Mouse (Mus musculus): ENCODE data around the gene Knop1. TPM values are rescaled to one million over a fixed set of nuclear protein-coding genes. Genes with fewer than 3 reads are reported as not detected.

Knop1 gene
- polyA plus RNA-seq, 1 experiment from 2014 or later, result 138 TPM

DNA sequence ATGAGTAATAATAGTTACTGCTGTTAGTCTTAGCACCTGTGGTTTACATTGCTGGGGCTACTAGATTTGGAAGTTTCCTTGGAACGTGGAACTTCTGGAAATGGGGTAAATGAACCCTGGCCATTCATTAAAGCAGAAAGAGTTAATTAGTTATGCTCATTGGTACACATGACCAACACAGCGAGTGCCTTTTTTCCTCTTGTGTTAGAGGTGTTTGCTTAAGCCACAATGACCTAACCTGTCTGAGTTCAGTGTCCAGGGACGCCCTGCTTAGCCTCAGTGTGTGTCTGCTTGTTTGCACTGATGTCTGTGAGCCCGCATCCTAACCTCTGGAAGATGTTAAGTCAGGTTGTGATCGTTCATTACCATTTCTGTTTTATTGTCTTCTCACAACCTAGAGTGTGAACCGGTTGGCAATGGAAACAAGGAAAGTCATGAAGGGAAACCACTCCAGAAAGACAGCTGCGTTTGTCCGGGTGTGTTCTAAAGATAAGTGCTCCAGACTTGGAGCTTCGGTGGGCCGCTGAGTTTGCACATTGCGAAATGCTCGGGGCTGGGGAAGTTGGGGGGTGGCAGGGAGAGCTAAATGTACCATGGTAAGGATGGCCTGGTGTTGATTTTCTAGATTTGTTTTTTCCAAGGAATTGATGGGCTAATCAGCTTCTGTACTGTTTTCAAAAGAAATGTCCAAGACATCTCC, 44.5 kb downstream of the Knop1 start:
- no peak overlapping the region for H3K9ac ChIP-seq
- H3K4me3 ChIP-seq (replicated peaks), result no peak overlapping the region
- H3K4me2 ChIP-seq, result no peak overlapping the region
- H3K4me1 ChIP-seq, result peaks cover 9% of the 10 kb centered on the region; the same call in 1 of the 2 replicates
- peaks cover 47% of the 10 kb centered on the region for H3K36me3 ChIP-seq
- 80% methylated on average over 12 of the region's 12 CpGs for WGBS
- no peaks in the 10 kb centered on the region for H3K9me3 ChIP-seq (replicated peaks)
- H3K27ac ChIP-seq, result no peak overlapping the region
- no peaks in the 10 kb centered on the region for H3K27me3 ChIP-seq
- no peak for ATAC-seq (replicated peaks; ENCODE audit: low FRiP score)

DNA sequence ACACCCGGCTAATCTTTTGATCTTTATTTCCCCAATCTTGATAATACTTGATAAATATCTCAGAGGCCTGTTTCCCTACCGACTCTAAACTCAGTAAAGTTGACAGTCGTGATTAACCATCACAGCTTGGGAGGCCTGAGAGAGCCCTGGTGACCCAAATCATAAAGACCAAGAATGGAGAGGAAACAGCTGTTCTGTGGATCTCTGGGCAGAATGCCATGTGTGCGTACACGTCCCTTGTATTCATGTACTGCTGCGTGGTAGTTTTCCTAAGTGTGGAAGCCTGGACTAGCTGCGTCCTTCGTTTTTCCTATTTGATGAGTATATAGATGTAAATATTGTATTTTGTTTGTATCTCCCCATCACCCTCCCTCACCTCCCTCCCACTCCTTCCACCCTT, 48.2 kb downstream of the Knop1 start:
- WGBS, result 59% methylated on average over 8 of the region's 8 CpGs
- Histone ChIP-seq H3K4me1 (peaks cover 9% of the 10 kb centered on the region; the same call in 1 of the 2 replicates), H3K27me3 (no peaks in the 10 kb centered on the region), H3K9me3 (replicated peaks) (no peaks in the 10 kb centered on the region), H3K27ac (peak overlapping the region; percentile 22; the same call in 1 of the 2 replicates), H3K4me2 (no peak overlapping the region), H3K9ac (no peak overlapping the region), H3K36me3 (peaks cover 34% of the 10 kb centered on the region), H3K4me3 (replicated peaks) (no peak overlapping the region)
- ATAC-seq (replicated peaks; ENCODE audit: low FRiP score), result peak; percentile 74

GRCm38 (mm10) chr7:118806631-118807411, 49.2 kb downstream of the Knop1 start:
- Histone ChIP-seq H3K4me3 (replicated peaks) (no peak overlapping the region), H3K9ac (no peak overlapping the region), H3K27me3 (no peaks in the 10 kb centered on the region), H3K9me3 (replicated peaks) (no peaks in the 10 kb centered on the region), H3K27ac (peak overlapping the region; percentile 18; the same call in 1 of the 2 replicates), H3K4me2 (no peak overlapping the region), H3K36me3 (peaks cover 43% of the 10 kb centered on the region), H3K4me1 (peaks cover 9% of the 10 kb centered on the region; the same call in 1 of the 2 replicates)
- no peak for ATAC-seq (replicated peaks; ENCODE audit: low FRiP score)
- WGBS, result 77% methylated on average over 16 of the region's 16 CpGs

GRCm38 (mm10) chr7:118803425-118803824, 52.6 kb downstream of the Knop1 start:
- Histone ChIP-seq H3K36me3 (peaks cover 52% of the 10 kb centered on the region), H3K27ac (no peak overlapping the region), H3K27me3 (no peaks in the 10 kb centered on the region), H3K4me2 (no peak overlapping the region), H3K4me3 (replicated peaks) (no peak overlapping the region), H3K9ac (no peak overlapping the region), H3K9me3 (replicated peaks) (no peaks in the 10 kb centered on the region), H3K4me1 (peaks cover 9% of the 10 kb centered on the region; the same call in 1 of the 2 replicates)
- 90% methylated on average over 8 of the region's 8 CpGs for WGBS
- ATAC-seq (replicated peaks; ENCODE audit: low FRiP score), result no peak

DNA sequence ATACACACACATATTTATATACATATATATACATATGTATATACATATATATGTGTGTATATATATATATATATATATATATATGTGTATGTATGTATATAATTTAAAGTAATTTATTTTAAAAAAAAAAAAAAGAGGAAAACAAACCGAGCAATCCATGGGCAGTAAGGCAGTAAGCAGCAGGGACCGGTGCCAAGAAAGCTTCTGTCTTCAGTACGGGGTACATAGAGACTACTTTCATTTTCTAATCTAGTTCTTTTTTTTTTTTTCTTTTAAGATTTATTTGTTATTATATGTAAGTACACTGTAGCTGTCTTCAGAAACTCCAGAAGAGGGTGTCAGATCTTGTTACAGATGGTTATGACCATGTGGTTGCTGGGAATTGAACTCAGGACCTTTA, 54.3 kb downstream of the Knop1 start:
- 87% methylated on average over 3 of the region's 3 CpGs for WGBS
- Histone ChIP-seq H3K36me3 (peaks cover 52% of the 10 kb centered on the region), H3K9ac (no peak overlapping the region), H3K4me1 (0 out of 2 replicates have a peak, but pooled peaks cover 2% of the 10 kb centered on the region), H3K4me3 (replicated peaks) (no peak overlapping the region), H3K9me3 (replicated peaks) (no peaks in the 10 kb centered on the region), H3K4me2 (no peak overlapping the region), H3K27ac (no peak overlapping the region), H3K27me3 (no peaks in the 10 kb centered on the region)
- no peak for ATAC-seq (replicated peaks; ENCODE audit: low FRiP score)

DNA sequence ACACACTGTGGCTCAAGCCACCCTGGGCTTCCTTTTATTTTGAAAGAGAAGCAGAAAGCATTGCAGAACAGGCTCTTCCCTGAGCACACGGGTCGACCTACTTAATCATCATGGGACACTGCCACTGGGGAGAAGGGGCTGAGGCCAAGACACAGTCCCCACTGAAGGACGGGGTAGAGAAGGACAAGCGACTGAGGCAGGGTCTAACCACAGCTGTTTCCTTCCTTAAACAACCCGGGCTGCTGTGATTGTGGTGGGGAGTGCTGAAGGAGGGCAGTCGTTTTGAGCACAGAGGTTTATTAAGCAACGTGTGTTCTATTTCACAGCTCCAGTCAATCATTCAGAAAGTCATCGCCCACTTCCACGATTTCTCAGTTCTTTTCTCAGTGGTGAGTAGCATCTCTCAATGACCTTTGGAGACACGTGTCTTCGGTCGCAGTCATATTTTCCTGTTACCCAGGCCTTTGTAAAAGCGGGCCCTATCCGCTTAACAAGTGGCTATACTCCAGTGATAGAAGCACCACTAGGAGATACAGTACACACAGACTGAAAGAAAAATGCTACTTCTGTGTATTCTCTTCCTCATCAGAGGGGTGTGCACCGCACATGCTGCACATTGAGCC, 55.8 kb downstream of the Knop1 start:
- Histone ChIP-seq H3K36me3 (peaks cover 67% of the 10 kb centered on the region), H3K4me3 (replicated peaks) (no peak overlapping the region), H3K27me3 (no peaks in the 10 kb centered on the region), H3K27ac (no peak overlapping the region), H3K9me3 (replicated peaks) (no peaks in the 10 kb centered on the region), H3K9ac (no peak overlapping the region), H3K4me2 (no peak overlapping the region), H3K4me1 (no peaks in the 10 kb centered on the region)
- no peak for ATAC-seq (replicated peaks; ENCODE audit: low FRiP score)
- 87% methylated on average over 15 of the region's 15 CpGs for WGBS

- Histone ChIP-seq H3K4me2 (no peak overlapping the region), H3K27me3 (no peaks in the 10 kb centered on the region), H3K4me1 (no peaks in the 10 kb centered on the region), H3K9me3 (replicated peaks) (no peaks in the 10 kb centered on the region), H3K36me3 (peaks cover 70% of the 10 kb centered on the region), H3K9ac (no peak overlapping the region), H3K4me3 (replicated peaks) (no peak overlapping the region), H3K27ac (no peak overlapping the region)
- ATAC-seq (replicated peaks; ENCODE audit: low FRiP score), result no peak
- WGBS, result 91% methylated on average over 6 of the region's 6 CpGs
Observed at GRCm38 (mm10) chr7:118798105-118798570, 57.9 kb downstream of the Knop1 start.

DNA sequence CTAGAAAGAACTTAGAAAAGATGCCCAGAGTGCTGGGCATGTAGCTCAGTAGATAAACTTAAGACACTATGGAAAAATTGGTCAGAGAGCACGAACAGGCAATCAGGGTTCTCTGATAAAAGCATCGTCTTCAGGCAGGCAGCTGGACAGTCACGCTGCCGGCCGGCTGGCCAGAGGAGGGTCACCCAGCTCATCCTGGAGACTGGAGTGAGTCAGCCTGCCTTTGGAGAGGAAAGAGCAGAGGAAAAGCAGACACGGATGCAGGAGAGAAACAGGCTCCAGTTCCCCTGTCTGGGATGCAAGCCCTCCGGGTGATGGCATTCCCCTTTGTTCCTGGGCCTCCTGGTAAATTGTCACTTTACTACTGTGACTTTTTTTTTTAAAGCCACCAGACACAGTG, 58.5 kb downstream of the Knop1 start:
- Histone ChIP-seq H3K4me3 (replicated peaks) (no peak overlapping the region), H3K27me3 (no peaks in the 10 kb centered on the region), H3K4me1 (no peaks in the 10 kb centered on the region), H3K27ac (no peak overlapping the region), H3K9ac (no peak overlapping the region), H3K9me3 (replicated peaks) (no peaks in the 10 kb centered on the region), H3K36me3 (peaks cover 69% of the 10 kb centered on the region), H3K4me2 (no peak overlapping the region)
- ATAC-seq (replicated peaks; ENCODE audit: low FRiP score), result no peak
- WGBS, result 77% methylated on average over 7 of the region's 7 CpGs

GRCm38 (mm10) chr7:118796838-118797237, 59.2 kb downstream of the Knop1 start:
- Histone ChIP-seq H3K4me2 (no peak overlapping the region), H3K4me1 (no peaks in the 10 kb centered on the region), H3K27me3 (no peaks in the 10 kb centered on the region), H3K27ac (no peak overlapping the region), H3K9ac (no peak overlapping the region), H3K36me3 (peaks cover 69% of the 10 kb centered on the region), H3K9me3 (replicated peaks) (no peaks in the 10 kb centered on the region), H3K4me3 (replicated peaks) (no peak overlapping the region)
- WGBS, result 91% methylated on average over 9 of the region's 9 CpGs
- ATAC-seq (replicated peaks; ENCODE audit: low FRiP score), result no peak

- no peak overlapping the region for H3K27ac ChIP-seq
- peaks cover 68% of the 10 kb centered on the region for H3K36me3 ChIP-seq
- H3K27me3 ChIP-seq, result no peaks in the 10 kb centered on the region
- H3K9ac ChIP-seq, result no peak overlapping the region
- no peak for ATAC-seq (replicated peaks; ENCODE audit: low FRiP score)
- no peak overlapping the region for H3K4me3 ChIP-seq (replicated peaks)
- H3K9me3 ChIP-seq (replicated peaks), result no peaks in the 10 kb centered on the region
- H3K4me1 ChIP-seq, result no peaks in the 10 kb centered on the region
- WGBS, result 94% methylated on average over 8 of the region's 8 CpGs
- H3K4me2 ChIP-seq, result no peak overlapping the region
Observed at GRCm38 (mm10) chr7:118795779-118796178, 60.3 kb downstream of the Knop1 start.

GRCm38 (mm10) chr7:118793899-118794298, 62.2 kb downstream of the Knop1 start:
- Histone ChIP-seq H3K4me1 (no peaks in the 10 kb centered on the region), H3K9ac (no peak overlapping the region), H3K27me3 (no peaks in the 10 kb centered on the region), H3K4me2 (no peak overlapping the region), H3K36me3 (peaks cover 59% of the 10 kb centered on the region), H3K27ac (no peak overlapping the region), H3K9me3 (replicated peaks) (no peaks in the 10 kb centered on the region), H3K4me3 (replicated peaks) (no peak overlapping the region)
- 81% methylated on average over 8 of the region's 8 CpGs for WGBS
- ATAC-seq (replicated peaks; ENCODE audit: low FRiP score), result no peak
